Mouse (Mus musculus) spleen, embryonic (tissue): ENCODE measurements around the gene Zdhhc17.

Source experiments
- CTCF ChIA-PET: fragments of 350-600 bp; sonication (Branson Sonifier 250); formaldehyde crosslinking; loops from one replicate; lab custom pipeline; 2022; lab: Charles Lee

Gene Zdhhc17

DNA sequence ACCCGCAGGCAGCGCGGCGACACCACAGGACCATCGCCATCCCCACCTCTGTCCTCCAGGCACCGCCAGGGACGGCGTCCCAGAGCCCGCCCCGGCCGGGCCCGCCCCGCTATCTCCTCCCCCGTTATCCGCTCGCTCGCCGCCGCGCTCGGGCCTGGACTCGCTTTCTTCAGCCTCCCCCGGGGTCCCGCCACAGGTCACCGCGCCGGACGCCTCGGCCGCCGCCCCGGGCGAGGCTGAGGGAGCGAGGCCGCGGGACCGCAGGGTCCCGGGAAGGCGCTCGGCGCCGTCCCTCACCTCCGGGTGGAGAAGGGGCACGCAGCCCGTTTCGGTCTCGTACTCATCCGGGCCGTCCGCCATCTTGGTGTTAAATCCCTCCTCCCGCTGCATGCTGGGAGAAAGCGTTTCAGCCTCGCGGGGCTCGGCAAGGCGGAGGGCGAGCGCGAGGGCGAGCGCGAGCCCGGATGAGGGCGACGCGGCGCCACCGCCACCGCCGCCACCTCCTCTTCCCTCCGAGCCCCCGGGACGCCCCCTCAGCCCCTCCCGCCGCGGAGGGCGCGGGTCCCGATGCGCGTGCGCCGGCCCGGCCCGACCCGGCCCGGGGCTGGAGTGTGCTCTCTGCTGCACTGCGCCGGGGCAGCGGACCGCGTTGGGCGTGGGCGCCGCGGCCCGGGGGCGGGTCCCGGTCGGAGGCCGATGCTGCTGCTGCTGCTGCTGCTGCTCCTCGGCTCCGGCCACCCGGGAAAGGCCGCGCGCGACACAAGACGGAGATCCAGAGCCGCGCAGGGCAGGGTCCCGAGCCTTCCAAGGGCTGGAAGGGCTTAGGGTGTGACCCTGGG lies at the start of gene Zdhhc17:
Gene Zdhhc17, minus strand, starts transcription at position 500 of the 839 bp plus-strand sequence.
- CTCF ChIA-PET: interaction anchor here (1.0 kb wide), 1 partner anchor 56 kb away, joined by 3 read pairs; no protein-coding TSS in a partner anchor

DNA sequence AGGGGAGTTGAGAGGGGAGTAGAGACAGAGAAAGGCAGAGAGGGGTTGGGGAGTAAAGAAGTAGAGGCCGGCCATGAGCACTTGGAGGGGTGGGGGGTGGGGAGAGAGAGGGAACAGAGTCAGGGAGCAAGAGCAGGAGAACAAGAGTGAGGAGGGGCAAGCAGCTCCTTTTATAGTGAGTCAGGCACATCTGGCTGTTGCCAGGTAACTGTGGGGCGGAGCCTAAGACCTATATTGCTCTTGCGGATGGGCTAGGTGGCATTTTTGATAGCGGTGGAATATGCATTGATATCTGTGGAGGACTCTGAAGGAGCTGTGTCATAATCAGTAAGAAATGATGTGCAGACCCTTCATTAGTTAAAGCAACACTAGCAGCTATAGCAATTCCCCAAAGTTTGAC lies 45.8 kb upstream of the Zdhhc17 start:
- CTCF ChIA-PET: no interaction called here

DNA sequence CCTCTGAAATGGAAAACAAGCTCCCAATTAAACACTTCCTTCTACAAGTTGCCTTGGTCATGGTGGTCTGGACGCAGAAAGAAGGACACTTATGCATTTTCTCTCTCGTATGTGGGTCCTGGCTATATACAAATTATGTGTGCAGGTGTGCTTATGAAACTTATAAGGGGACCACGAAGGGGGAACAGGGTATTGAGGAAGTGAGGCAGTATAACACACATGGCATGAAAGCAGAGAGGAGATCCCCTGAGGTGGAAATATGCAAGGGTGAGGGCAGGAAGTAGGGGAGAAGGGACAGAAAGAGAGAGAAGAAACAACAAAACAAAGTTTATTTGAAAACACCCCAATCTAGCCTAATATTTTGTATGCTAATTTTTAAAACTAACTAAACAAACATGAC lies 41.7 kb upstream of the Zdhhc17 start:
- CTCF ChIA-PET: interaction anchor here (1.4 kb wide), 1 partner anchor 9 kb away, joined by 3 read pairs; no protein-coding TSS in a partner anchor

DNA sequence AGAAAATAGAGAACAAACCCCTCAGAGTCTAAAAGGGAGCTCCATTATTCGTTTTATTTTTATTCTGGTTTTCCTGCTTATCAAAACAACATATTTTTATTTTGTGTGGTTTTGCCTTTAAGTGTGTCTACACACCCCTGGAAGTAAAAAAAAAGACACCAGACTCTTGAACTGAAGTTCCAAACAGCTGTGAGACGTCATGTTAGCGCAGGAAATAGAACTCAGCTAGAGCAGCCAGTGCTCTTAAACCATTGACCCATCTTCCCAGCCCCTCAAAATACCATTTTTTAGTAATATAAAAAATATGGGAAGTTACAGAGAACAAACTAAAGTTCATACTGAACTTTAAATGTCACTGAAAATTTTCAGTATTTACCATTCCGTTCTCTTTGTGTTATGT lies 40.6 kb upstream of the Zdhhc17 start:
- CTCF ChIA-PET: interaction anchor here (1.4 kb wide), 1 partner anchor 10 kb away, joined by 3 read pairs; no protein-coding TSS in a partner anchor

DNA sequence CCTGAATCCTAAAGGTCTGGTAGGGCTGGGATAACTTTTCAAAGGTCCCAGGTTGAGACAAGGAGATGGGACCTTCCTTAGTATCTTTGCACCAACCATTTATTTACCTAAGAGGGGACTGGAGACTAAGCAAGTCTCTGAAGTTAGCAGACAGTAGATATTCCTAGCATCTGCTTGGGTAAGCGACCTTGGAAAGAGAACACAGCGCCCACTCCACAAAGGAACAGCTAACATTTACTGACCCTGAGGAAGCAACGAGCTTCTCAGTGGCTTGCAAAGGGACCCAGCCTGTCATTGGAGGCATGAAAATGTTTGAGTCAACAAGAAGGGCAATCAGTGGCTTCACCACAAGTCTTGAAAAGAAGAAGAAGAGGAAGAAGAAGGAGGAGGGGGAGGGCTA lies 40.1 kb upstream of the Zdhhc17 start:
- CTCF ChIA-PET: no interaction called here

DNA sequence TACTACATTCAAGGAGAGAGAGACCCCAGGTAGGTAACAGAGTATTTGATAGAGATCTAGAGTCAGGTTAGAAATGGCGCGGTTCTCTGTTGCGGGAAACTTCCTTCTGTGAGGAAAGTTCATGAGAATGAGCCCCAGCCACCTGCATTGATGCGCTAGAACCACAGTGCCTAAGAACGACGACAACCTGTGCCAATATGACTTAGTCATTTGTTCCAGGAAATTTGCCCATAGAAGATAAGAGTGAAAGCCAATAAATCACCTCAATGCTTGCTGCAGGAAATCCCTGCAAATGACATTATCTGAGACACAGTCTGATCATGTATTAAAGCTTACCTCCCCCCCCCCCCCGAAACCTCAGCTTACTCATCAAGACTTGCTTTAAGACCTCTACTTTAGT lies 38.0 kb upstream of the Zdhhc17 start:
- CTCF ChIA-PET: interaction anchor here (0.6 kb wide), 1 partner anchor 202 kb away, joined by 6 read pairs; no protein-coding TSS in a partner anchor

DNA sequence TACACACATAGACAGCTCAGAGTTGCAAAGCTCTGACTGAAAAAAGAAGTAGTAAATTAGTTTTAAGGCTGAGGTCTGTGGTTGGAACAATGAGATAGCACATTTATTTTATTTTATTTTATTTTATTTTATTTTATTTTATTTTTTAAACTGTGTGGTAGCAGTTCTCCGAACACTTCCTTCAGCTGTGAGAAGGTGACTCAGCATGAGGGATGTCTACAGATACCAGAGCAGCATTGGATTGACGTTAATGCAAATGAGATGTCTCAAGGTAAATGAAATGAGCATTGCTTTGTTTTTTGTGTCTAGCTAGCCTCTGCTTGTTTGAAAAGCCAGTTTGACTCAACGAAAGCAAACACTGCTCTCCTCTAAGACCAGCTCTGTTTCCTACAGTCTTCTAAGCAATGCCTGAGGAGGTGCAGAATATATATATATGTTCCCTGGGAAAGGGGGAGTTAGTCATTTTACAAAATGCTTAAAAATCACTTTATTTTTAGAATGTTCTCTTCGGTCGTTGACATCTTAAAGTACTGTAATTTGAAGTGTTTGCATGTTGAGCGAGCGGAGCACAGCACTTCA lies 30.2 kb upstream of the Zdhhc17 start:
- CTCF ChIA-PET: no interaction called here

DNA sequence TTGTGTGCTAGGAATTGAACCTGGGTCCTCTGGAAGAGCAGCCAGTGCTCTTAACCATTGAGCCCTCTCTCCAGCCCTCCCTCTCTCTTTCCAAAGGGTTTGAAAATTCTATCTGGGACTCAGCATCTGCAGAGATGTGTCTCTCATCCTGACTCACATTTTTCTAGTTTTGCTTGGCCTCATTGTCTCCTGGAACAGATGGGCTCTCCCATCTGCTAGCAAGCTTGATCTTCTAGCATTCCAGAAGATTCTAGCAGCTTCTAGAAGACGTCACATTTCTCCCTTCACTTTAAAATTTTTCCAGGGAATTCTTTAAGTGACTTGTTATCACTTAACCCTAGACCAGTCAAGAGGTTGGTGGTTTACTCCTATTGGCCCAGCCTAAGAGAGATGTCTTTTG lies 26.9 kb upstream of the Zdhhc17 start:
- CTCF ChIA-PET: no interaction called here

DNA sequence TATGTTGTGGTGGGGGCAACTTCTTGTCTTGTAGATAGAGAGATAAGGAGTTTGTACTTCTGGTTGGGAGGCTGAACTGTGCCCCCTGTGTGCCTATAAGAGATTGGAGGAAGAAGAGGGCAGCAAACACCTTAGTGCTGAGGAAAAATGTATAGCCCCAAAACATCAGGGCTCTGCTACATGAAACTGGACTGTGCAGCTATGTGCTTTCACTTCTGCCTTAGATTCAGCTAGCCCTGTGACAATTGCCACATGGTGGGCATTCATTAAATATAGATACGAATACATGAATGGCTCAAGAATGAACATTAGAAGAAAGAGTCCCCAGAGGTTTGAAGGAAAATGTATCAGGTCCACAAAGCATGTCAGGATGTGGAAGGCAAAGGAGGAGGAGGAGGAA lies 25.2 kb upstream of the Zdhhc17 start:
- CTCF ChIA-PET: no interaction called here

DNA sequence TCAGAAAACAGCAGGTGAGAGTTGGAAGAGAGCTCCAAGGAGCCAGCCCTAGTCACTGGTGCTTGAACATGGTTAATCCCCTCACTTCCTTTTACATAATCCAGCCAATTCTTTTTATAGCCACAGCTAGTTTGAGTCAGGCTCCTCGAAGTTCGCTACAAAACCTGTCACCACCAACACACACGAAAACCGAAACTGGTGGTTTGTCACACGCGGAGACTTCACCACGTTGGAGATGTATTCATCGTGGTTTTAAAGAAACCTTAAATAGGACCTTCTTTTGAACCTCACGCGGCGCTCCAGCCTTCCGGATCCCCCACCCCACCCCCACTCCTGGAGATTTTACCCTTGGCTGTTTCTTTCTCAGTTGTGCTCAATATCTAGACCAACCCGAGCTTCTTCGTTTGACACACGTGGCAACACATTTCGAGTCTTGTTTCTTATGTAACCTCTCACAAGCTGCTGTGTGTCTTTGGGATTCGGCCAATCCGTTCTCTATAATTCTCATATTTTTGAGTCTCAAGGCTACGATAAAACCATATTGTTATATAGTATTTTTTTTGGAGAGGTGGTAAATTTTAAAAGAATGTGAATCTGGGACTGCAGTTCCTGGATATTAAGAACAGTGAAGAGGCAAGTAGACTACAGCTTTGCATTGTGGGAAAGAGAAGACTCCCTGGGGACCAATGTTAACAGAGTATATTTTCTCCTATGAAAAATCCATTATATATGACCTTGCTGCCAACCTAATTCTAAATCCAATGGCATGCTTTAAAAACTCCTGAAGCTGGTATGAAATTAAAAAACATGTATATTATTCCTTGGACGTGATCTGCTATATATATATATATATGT lies 21.8 kb upstream of the Zdhhc17 start:
- CTCF ChIA-PET: interaction anchor here (0.5 kb wide), 1 partner anchor 77 kb away, joined by 3 read pairs; no protein-coding TSS in a partner anchor

DNA sequence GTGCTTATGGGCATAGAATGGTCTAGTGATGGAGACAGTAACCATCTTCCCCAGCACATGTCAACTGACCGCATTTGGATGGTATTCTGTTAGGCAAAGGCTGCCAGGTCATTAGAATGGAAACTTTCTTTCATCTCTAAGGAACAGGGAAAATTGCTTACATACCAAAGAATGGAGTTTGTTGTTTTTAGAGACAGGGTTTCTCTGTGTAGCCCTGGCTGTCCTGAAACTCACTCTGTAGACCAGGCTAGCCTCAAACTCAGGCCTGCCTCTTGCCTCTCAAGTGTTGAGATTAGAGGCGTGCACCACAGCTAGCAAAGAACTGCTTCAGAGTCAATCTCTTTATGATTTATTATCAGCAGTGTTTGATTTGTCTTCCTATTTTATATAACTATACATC lies 20.9 kb upstream of the Zdhhc17 start:
- CTCF ChIA-PET: interaction anchor here (0.5 kb wide), 1 partner anchor 474 kb away, joined by 9 read pairs; no protein-coding TSS in a partner anchor

DNA sequence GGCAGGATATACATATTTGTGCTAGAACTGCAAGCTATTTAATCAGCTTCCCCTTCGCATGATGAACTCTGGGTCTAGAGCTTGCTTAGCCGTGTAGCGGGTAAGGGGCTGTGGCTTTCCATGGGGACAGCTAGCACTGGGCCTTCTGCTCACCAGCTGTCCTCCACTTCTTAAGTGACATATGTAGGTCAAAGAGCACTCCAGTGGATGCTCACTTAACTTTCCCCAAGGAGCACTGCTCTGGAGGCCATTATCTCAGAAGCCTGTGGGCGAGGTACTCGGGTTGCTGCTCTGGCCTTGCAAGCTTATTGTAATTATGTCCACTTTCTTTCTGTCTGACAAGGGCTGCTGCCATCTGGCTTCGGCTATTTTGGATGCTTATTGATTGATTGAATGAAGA lies 16.2 kb upstream of the Zdhhc17 start:
- CTCF ChIA-PET: interaction anchor here (0.5 kb wide), 1 partner anchor 8 kb away, joined by 3 read pairs; no protein-coding TSS in a partner anchor

DNA sequence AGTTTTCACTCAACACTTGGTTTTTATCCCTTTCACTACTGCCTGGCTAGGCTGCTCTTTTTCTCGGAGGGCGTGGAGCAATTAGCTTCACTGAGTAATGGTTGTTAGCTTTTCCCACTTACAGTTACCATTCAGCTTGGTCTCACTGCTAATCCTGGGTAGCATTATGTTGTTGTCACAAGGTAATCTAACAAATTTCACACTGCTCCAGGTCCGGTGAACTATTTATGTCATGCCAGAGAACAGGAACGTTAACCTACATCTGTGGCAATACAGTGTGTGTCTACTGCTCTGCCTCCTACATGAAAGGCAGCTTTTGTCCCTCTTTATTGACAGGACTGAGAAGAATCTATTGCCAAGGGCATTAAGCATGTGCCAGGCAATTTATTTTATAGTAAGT lies 14.8 kb upstream of the Zdhhc17 start:
- CTCF ChIA-PET: no interaction called here

DNA sequence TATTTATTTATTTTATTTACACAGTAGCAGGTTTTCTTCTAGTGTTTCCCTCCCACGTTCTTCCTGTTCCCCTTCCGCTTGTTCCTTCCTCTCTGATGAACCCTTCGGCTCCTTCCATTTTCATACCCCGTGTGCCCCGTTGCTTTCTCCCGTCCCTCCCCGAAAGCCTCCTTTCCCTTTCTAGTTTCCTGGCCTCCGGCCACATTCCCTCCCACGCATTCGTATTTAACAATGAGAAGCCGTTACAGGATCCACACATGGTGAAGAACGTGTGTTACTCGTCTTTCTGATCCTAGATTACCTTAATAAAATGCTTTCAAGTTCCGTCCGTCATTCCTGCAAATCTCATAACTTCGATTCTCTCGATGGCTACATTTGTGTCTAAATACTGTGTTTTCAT lies 4.5 kb upstream of the Zdhhc17 start:
- CTCF ChIA-PET: no interaction called here

DNA sequence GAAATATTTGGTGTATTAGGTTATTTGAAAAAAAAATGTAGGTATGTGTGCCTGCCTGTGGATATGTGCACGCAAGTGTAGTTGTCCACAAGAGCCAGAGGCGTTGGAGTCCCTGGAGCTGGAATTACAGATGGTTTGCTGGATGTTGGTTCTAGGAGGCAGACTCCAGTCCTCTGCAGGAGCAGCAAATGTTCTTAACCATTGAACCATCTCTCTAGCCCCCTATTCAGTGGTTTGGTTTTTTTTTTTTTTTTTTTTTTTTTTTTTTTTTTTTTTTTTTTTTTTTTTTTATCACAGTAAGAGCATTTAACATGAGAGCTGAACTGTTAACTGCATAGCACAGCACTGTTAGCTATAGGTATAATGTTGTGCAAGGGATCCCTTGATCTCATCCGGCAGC lies 3.3 kb upstream of the Zdhhc17 start:
- CTCF ChIA-PET: interaction anchor here (0.6 kb wide), 1 partner anchor 10 kb away, joined by 3 read pairs; no protein-coding TSS in a partner anchor

DNA sequence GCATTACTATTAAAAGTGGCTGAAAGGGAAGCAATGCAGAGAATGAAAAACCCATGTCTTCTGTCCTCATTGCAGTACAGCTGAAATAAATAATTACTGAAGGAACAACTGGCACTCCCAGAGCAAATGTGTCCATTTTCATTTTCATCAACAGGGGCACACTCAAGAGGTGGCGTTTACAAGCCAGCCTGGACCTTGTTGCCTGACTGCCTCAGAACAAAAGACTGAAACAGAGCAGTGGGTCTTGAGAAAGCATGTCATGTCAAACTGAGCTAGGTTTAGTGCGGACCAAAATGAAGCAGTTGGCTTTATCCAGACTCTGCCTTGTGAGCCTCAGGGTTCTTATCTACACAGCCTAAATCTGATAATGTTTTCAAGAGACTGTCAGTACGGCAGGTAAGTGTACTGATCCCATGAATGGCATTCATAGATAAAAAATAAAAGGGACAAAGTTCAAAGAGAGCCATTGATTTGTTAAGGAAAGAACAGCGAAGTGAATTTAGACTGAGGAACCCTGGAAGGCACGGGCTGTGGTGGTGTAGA lies 2.6 kb upstream of the Zdhhc17 start:
- CTCF ChIA-PET: no interaction called here

DNA sequence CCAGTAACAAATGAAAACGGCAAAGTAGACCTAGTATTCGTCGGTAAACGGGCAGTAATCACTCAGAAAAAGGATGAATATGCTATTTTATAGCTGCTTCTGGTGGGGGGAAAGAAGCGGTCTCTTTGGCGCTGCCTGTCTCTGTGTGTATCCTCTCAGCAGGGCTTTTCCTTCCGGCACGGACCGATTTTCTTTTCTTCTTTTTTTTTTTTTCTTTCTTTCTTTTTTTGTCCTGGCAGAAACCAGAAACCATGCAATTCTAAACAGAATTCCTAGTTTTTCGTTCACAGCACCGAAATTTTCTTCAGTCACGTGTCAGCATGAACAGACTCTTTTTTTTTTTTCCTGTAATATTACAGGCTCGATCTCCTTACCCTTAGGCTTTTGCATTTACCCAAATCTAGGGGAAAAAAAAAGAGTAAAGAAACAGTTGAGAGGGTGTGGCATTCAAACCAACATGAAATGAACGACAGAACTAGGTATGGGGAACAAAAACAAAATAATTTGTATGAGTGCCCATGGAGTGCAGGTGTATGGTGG lies 1.4 kb upstream of the Zdhhc17 start:
- CTCF ChIA-PET: interaction anchor here (0.7 to 1.0 kb wide), 3 partner anchors 34 to 67 kb away, joined by 3 to 5 read pairs (median 3); no protein-coding TSS in a partner anchor

DNA sequence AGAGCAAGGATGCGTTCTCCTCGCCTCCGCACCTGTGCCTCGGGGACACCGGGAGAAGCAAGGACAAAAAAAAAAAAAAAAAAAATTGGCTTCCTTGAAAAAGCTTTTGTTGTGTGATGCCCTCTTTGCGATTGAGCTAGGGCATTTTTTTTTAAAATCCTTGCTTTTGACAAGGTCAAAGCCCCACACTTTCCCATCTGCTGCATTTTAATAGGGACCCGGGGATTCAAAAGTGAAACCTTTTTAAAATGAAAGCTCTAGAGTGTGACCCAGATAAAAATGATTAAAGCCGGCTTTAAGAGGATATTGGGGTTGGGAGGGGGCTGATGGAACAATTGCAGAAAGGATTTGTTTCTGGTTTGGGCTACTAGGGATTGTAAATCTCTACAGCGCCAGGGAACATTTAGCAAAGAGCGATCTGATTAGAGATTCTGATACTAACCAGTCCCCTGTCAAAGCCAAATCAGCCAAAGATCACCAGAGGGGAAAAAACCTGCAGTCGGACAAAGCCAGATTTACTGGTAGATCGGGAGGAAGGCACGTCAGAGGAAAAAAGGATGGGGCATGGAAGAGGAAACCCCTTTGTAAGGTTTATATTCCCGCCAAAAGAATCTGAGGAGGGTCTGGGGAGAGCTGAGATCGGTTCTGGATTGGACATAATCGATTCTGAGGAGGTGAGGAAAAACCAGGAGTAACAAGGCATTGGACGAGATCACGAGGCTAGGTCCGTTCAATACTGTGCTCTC lies 713 bp upstream of the Zdhhc17 start:
- CTCF ChIA-PET: interaction anchor here (0.7 to 1.0 kb wide), 3 partner anchors 55 to 1910 kb away, joined by 3 to 7 read pairs (median 5); no protein-coding TSS in a partner anchor

DNA sequence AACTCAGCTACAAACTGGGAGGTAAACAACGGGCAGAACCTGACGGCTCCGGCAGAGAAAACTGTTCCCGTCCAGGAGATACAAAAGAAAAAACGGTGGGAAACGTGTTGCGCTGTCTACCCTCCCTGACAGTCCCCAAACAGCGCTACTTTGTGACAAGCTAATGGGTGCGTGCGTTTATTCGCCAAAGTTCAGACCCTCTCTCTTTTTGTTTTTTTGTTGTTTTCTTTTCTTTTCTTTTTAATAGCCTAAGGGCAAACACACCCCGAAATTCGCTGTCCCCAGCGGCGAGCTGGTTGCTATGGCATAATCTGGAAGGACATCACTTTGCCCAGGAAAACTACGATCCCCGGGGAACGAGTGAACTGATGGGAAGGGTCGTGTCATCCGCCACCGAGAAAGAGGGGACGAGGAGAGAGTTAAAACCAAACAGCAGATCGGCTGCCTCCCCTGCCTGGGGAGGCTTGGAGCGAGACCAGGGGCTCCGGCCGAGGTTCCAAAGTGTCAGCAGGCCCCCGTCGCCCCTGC lies 763 bp downstream of the Zdhhc17 start:
- CTCF ChIA-PET: interaction anchor here (0.7 kb wide), 1 partner anchor 264 kb away, joined by 3 read pairs; no protein-coding TSS in a partner anchor

DNA sequence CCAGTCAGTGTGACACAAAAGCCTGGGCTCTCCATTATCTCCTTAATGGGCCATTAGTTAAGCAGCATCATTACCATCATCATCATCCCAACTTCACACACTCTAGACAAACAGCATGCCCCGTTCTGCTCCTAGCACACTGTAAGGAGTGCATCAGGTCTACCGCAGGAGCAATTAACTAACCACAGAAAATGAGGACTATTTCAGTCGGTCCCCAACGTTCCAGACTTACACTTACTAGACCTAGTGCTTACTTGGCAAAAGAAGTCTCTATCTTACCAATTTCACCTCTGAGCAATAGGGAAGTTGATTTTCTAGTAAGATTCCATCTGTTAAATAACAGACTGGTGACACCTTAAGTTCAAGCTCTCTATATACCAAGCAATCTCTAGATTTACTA lies 2.3 kb downstream of the Zdhhc17 start:
- CTCF ChIA-PET: no interaction called here
